Mouse (Mus musculus): Measurements from ENCODE around the gene Cenpb.

DNA sequence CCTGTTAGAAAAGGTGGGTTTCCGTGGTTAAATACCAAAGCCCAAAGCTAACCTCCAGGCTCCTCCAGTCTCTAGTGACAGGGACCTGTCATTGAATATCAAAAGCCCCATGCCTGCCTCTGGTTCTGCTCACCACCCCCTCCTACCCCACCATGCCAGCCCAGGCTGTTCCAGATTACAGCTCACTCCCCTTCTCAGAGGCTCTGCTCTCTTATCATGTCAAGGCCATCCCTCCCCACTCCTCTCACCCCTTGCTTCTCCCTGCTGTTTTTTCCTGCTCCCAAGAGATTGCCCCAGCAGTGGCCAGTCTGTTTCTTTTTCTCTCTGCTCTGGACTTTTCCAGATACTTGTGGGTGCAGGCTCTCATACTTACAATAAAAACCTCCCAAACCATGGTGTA is 43.7 kb upstream of the Cenpb start:
- TF ChIP-seq EP300 (IDR thresholded peaks at IDR 0.05; ENCODE audit: low read depth) (no peak), CTCF (IDR thresholded peaks at IDR 0.05; ENCODE audit: low read depth) (no peak)

All from heart, postnatal 0 days (tissue).